Mouse (Mus musculus): ENCODE measurements at regions not wholly inside any gene's neighbourhood (a gene's known extent, or its start where the extent isn't known, plus 50 kb on each side); places are given as distances from the start of the nearest gene placed in this dataset.

- TF ChIP-seq ZNF384 (IDR thresholded peaks at IDR 0.05; ENCODE audit: low read depth, low read length) (no peak), MAFK (IDR thresholded peaks at IDR 0.05; ENCODE audit: borderline replicate concordance, low read depth, low read length) (no peak), CHD1 (IDR thresholded peaks at IDR 0.05; ENCODE audit: low read depth, low read length) (no peak), CTCF (IDR thresholded peaks at IDR 0.05 in 2 of 3, conservative IDR thresholded peaks at IDR 0.05 in 1 of 3; ENCODE audit: control insufficient read depth in 1 of 3, insufficient read depth in 1 of 3, low read depth in 2 of 3, low read length in 3 of 3, poor library complexity in 1 of 3, severe bottlenecking in 1 of 3) (no peak), UBTF (IDR thresholded peaks at IDR 0.05; ENCODE audit: borderline replicate concordance, insufficient read depth, low read depth, low read length) (no peak)
These were observed 150.0 kb upstream of the Dynlrb2 start for GRCm38 (mm10) chr8:116354756-116355155.

Measured in MEL (cell line).